Mouse (Mus musculus): ENCODE results near the gene Tab1.

Gene Tab1

DNA sequence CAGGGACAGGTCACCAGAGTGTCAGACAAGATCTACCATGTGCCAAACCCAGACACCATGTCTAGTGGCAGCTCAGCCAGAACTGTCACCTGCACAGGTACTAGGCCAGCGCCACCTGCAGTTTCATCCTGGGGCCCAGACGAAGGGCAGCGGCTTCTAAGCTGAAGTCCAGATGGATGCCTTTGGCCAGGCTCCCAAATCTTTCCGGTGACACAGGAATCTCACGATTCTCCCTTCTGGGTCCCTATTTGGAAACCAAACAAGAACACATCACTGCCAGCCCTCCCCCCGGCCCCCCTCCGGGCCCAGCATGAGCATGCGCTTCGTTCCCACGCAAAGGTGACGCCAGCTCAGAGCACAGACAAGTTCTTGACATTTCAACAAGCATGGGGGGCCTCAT lies 30.3 kb downstream of the Tab1 start:
- no peak for DNase-seq (ENCODE audit: low read depth)

DNA sequence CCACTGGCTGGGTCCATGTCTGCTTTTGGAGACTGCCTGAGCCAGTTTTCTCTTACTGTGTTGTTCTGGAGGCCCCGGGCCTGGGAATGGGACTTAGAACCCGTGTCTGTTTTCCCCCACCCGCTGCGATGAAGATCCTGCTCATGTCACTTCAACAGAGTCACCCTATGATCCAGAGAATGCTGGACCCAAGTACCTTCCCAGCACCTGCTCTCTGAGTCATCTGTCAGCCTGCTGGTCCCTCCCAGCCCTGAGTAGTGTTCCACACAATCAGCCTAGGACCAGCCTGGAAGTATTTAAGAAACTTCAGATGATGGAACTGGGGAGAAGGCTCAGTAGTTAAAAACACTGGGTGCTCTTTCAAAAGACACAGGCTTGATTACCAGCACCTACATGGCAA lies 30.8 kb downstream of the Tab1 start:
- DNase-seq (ENCODE audit: low read depth): no peak

GRCm38 (mm10) chr15:80165396-80165795 lies 32.5 kb downstream of the Tab1 start:
- DNase-seq (ENCODE audit: low read depth): no peak

- no peak for DNase-seq (ENCODE audit: low read depth)
Measured at GRCm38 (mm10) chr15:80169484-80169883, 36.6 kb downstream of the Tab1 start.

GRCm38 (mm10) chr15:80170357-80170756 lies 37.4 kb downstream of the Tab1 start:
- DNase-seq (ENCODE audit: low read depth): no peak

DNA sequence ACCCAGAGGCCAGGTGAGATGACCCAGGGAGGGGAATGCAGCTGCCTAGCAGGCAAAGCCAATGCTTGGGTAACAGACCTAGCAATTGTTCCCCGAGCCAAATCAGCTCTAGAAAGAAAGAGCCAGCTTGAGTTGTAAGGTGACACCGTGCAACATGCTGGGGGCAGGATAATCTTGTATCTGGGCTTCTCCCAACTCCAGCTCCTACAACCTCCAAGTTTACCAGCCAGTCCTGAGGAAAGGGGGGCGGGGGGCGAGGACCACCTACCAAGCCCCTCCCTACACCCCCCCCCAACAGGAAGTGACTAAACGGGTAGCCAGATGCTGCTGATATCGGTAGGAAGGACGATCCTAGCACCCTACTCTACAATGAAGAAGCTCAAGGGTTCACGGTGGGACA lies 38.4 kb downstream of the Tab1 start:
- no peak for DNase-seq (ENCODE audit: low read depth)

DNA sequence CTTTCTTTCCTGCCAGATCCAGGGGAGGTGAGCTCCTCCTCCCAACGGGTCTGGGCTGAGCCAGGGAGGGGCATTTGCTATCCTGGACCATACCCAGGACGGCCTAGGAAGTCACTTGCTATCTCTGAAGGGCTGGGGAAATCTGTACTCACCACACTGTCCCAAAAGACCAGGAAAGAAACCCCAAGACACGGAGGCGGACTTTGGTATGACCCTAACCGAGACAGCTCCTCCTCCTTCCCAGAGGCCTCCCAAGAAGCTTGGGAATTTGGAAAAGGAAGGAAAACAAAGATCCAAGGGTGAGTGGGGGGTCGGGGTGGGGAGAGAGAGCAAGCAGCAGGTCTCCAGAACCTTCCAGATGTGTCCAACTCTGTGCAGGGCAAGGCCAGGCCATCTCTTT lies 38.9 kb downstream of the Tab1 start:
- DNase-seq (ENCODE audit: low read depth): no peak

- peak; percentile 12 for DNase-seq (ENCODE audit: low read depth)
Measured at GRCm38 (mm10) chr15:80173001-80173771, 40.3 kb downstream of the Tab1 start, which contains the start of gene Mgat3. Mgat3 (plus strand) TSS chr15:80173721.

DNA sequence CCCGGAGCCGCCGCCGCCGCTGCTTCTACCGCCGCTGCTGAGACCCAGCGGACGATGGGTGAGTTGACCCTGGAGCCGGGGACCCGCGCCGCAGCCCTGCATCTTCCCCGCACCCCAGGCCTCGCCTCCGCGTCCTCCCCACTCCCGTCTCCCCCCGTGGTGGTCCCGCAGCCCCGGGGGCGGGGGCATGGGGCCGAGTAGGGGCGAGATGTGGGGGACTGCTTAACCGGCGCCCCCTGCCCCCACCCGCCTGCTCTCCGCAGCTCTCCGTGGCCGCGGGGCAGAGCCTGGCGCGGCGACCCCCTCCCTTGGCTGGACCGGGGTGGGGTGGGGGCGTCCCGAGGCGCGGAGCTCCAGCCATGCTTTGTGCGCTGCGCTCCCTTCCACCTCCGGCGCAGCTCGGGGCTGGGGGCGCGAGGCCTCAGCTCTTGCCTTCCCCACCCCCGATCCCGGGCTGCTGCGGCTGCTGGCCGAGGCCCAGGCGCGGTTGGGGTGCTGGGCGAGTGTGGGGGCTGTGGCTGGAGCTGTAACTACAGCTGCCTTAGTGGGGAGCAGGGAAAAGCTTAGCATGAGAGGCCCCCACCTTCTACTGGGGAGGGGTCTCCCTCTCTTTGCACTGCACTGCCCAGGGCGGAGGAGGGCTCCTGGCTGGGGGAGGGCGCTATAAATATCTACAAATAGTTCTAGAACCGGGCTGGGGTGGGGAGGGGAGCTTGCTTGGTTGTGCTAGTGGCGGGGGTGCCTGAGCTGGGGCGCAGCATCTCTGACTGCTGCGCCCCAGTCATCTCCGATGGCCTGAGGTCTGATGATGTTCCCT lies 41.1 kb downstream of the Tab1 start:
- DNase-seq (ENCODE audit: low read depth): no peak

- DNase-seq (ENCODE audit: low read depth): no peak
Measured at GRCm38 (mm10) chr15:80174598-80174875, 41.6 kb downstream of the Tab1 start.

DNA sequence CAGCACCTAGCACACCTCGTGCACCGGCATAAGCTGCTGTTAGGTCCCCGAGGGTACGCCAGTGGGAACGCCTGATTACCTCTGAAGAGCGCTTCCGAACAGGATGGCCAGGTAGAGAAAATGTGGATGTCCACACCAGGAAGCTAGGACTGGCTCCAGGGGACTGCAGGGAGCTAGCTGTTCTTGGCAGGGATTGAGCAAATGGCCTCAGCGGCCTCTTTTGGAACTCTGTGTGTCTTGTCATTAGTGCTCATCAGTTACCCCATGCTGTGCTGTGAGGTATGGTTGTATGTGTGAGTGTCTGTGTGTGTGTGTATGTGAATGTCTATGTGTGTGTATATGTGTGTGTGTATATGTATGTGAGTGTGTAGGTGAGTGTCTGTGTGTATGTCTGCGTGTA lies 42.4 kb downstream of the Tab1 start:
- no peak for DNase-seq (ENCODE audit: low read depth)

- no peak for DNase-seq (ENCODE audit: low read depth)
Measured at GRCm38 (mm10) chr15:80175756-80176155, 42.8 kb downstream of the Tab1 start.

DNA sequence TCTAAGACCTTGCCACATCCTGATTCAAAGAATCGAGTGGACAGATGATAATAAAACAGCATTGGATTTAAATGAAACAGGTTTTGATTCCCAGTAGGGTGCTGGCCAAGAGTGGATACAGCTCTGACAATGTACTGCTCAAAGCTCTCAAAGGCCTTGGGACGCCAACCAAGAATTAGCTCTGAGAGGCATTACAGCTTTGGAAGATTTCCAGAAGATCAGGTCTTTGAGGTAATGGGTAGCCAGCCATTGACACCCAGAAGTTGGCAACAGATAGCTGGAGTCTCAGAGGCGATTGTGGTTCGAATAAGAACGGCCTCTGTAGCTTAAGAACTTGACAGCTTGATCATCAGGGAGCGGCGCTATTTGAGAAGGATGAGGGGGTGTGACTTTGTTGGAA lies 48.6 kb downstream of the Tab1 start:
- no peak for DNase-seq (ENCODE audit: low read depth)

GRCm38 (mm10) chr15:80182072-80182700 lies 49.3 kb downstream of the Tab1 start:
- no peak for DNase-seq (ENCODE audit: low read depth)

- no peak for DNase-seq (ENCODE audit: low read depth)
Measured at GRCm38 (mm10) chr15:80188927-80189326, 56.0 kb downstream of the Tab1 start.

DNA sequence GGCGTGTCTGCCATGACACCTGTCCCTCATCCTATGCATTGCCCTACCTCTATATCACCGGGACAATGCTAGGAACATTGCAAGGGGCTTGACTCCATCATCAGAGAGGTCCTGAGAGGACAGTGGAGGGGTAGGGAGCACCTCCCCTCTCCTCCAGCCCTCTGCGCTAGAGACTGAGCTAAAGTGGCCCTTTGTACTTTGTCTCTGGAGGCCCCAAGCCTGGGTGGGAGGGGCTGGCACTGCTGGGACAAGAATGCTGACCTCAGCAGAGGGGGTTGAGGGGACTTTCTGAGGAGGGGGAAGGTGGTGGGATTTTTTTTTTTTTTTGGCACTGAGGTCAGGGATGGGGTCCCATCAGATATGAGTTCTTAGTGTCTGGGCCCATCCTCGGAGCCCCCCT lies 57.1 kb downstream of the Tab1 start:
- DNase-seq (ENCODE audit: low read depth): no peak

DNA sequence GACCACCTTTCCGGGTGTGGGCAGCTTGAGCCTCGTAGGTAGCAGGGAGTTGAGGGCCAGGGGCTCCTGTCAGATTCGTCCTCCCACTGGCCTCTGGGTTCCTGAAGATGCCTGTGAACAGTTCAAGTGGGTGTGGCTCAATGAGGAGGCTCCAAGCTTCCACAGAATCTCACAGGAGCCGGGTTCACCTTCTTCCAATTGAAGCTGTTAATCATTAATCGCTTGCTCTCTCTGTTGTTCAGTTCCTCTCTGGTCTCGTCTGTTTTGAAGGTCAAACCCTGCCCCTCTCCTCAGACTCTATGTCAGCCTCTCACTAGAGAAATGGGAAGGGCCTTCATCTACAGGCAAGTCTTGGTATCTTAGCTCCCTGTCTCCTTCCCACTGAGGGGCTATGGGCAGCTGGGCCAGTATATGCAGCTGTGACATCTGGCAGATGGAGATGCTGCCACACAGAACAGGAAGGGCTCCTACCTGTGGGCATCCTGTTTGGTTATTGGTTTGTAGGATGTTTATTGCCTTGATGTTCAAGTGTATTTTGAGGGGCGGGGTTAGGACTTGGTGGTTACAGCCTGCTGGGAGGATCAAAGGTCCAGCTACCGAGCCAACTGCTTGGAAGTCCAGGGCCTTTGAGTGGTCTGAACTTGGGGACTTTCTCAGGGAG lies 58.8 kb downstream of the Tab1 start:
- no peak for DNase-seq (ENCODE audit: low read depth)

DNA sequence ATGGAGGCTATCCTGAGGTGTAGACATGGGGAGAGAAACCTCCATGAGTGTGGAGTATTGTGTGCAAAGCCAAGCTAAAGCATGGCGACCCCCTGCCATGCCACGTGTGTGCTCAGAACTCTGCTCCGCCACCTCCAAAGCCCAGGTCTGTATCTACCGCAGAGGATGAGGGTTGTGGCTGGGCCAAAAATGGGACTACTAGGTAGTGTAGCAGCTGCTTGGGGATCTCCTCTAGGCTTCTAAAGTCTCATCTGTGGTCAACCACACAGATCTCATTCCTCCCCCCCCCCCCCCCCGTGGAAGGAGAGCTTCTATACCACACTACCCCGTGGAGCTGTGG lies 59.3 kb downstream of the Tab1 start:
- DNase-seq (ENCODE audit: low read depth): no peak

- no peak for DNase-seq (ENCODE audit: low read depth)
Measured at GRCm38 (mm10) chr15:80192847-80193246, 59.9 kb downstream of the Tab1 start.

GRCm38 (mm10) chr15:80199556-80199955 lies 66.6 kb downstream of the Tab1 start:
- no peak for DNase-seq (ENCODE audit: low read depth)

DNA sequence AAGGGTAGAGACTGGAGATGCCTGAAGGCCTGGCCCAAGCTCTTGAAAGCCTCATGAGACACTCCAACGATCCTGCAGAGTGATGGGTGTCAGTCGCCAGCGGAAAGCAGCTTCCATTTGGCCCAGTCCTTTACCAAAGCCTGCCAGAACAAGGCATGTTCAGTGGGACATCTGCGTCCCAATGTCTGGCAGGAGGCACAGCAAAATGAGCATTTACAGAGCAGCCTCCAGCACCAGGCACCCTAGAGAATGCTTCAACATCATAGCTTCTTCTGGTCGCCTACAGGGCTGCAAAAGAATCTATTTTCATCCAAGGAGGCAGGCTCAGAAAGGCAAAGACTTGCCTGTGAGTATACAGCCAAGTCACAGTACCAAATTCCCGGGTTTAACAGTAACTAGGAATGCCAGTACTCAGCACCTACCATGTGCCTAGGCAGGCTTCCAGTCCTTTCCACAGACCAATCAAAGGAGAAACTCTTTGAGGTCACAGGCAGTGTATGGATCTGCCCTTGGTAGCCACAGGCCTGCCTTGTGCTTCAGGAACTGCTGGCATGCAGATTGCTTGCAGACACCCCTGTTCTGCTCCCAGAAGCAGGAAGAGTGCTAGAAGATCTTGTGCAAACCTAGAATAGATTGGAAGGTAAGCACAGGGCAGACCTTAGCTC lies 69.3 kb downstream of the Tab1 start:
- DNase-seq (ENCODE audit: low read depth): peak; percentile 15

- no peak for DNase-seq (ENCODE audit: low read depth)
Measured at GRCm38 (mm10) chr15:80203406-80203805, 70.5 kb downstream of the Tab1 start.

Data from fibroblast of lung, adult 2 months (primary cell).